Mouse (Mus musculus): ENCODE data around the gene Cmtr1. TPM values are rescaled to one million over a fixed set of nuclear protein-coding genes. Genes with fewer than 3 reads are reported as not detected.
A peak's percentile ranks its signal among the peaks of the same experiment; 100 is the strongest.

Cmtr1 gene
- total and polyA plus RNA-seq, 3 experiments = 47.3 to 99.6 (median 77.9) TPM

DNA sequence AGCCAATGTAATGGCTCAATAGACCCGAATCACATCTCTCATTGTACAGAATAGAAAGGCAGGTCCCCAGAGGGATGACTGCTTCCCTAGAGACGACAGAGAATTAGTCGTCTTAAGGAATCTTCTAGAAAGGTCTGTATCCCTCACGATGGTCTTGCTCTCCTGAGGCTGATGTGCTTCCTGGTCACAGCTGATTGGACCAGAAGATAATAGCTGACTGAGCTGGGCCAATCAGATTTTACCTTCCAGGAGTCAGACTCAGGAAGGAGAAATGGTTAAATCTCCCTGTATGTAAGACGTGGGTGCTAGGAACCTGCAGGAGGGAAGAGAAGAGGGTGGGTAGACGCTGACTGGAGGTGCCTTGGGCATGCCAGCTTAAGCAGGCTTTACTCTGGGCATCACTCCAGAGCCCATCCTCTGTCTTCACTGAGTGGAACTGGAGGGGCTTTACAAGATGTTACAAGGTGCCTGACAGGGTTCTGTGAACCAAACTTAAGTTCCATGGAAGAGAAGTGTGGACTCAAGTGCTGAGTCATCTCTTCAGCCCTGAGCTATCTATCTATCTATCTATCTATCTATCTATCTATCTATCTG lies 64.7 kb downstream of the Cmtr1 start:
- Histone ChIP-seq H3K4me3 (ENCODE audit: control insufficient read depth in 1 of 2, insufficient read depth in 1 of 2, low read depth in 2 of 2, low read length in 2 of 2) (no peak overlapping the region), H3K36me3 (ENCODE audit: control insufficient read depth in 1 of 2, insufficient read depth in 2 of 2, low read length in 2 of 2) (0 out of 4 replicates have a peak, but pooled peaks cover 0 to 3% of the 10 kb centered on the region in 2 experiments), H3K9ac (ENCODE audit: control insufficient read depth, low read depth, low read length, poor library complexity, severe bottlenecking) (no peak overlapping the region), H3K27me3 (ENCODE audit: control insufficient read depth in 1 of 2, insufficient read depth in 2 of 2, low read length in 2 of 2) (no peaks in the 10 kb centered on the region), H3K9me3 (replicated peaks; ENCODE audit: insufficient read depth, low read length) (no peaks in the 10 kb centered on the region), H3K79me2 (ENCODE audit: control insufficient read depth, insufficient read depth, low read length, poor library complexity) (no peaks in the 10 kb centered on the region), H3K27ac (ENCODE audit: control insufficient read depth, low read depth, low read length) (no peak overlapping the region), H3K4me1 (ENCODE audit: control insufficient read depth in 1 of 2, insufficient read depth in 2 of 2, low read length in 2 of 2) (peaks cover 2 to 11% of the 10 kb centered on the region in 2 experiments)
- TF ChIP-seq POLR2A (IDR thresholded peaks at IDR 0.05; ENCODE audit: control insufficient read depth in 1 of 2, insufficient read depth in 1 of 2, low read depth in 1 of 2, low read length in 2 of 2, poor library complexity in 1 of 2) = 0 out of 4 replicates have a peak, but pooled peaks of 1 of the 2 experiments have one; percentile 35
- peak; percentile 58; the same call in 1 of the 2 replicates for TF ChIP-seq ELF1 (IDR thresholded peaks at IDR 0.05; ENCODE audit: low read depth, low read length)
- TF ChIP-seq POLR2AphosphoS2 (IDR thresholded peaks at IDR 0.05; ENCODE audit: low read length) = no peak
- TF ChIP-seq SIN3A (IDR thresholded peaks at IDR 0.05; ENCODE audit: low read length) = 0 out of 2 replicates have a peak, but pooled peaks have one; percentile 18
- no peak for TF ChIP-seq KAT2A (conservative IDR thresholded peaks at IDR 0.05; ENCODE audit: low read depth, low read length)
- peak; percentile 68 for DNase-seq (ENCODE audit: low read depth, low spot score)

DNA sequence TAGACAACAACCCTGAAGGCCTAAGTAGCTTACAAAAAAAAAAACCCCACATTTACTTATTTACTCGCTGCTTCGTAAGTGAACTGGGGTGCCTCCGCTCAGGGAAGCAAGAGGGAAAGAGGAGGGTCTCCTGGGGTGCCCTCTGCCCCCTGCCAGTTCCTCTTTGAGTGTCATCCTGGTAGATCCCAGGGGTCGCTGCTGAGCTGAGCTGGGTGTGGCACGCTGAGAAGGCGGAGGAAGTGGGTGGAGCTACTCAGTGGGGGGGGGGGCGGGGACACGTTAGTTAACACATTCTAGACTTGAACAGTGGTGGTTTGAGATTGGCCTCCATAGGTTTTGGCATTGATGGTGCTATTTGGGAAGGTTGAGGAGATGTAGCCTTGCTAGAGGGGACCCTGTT lies 67.7 kb downstream of the Cmtr1 start:
- Histone ChIP-seq H3K79me2 (ENCODE audit: control insufficient read depth, insufficient read depth, low read length, poor library complexity) (no peaks in the 10 kb centered on the region), H3K4me1 (ENCODE audit: control insufficient read depth in 1 of 2, insufficient read depth in 2 of 2, low read length in 2 of 2) (peaks cover 2 to 11% of the 10 kb centered on the region in 2 experiments), H3K9me3 (replicated peaks; ENCODE audit: insufficient read depth, low read length) (no peaks in the 10 kb centered on the region), H3K36me3 (ENCODE audit: control insufficient read depth in 1 of 2, insufficient read depth in 2 of 2, low read length in 2 of 2) (0 out of 4 replicates have a peak, but pooled peaks cover 0 to 3% of the 10 kb centered on the region in 2 experiments), H3K4me3 (ENCODE audit: control insufficient read depth in 1 of 2, insufficient read depth in 1 of 2, low read depth in 2 of 2, low read length in 2 of 2) (peak overlapping the region; percentile 16 to 29; a peak in 2 of 4 replicates), H3K27ac (ENCODE audit: control insufficient read depth, low read depth, low read length) (no peak overlapping the region), H3K27me3 (ENCODE audit: control insufficient read depth in 1 of 2, insufficient read depth in 2 of 2, low read length in 2 of 2) (no peaks in the 10 kb centered on the region), H3K9ac (ENCODE audit: control insufficient read depth, low read depth, low read length, poor library complexity, severe bottlenecking) (no peak overlapping the region; the same call in 1 of the 2 replicates)
- TF ChIP-seq RAD21 (IDR thresholded peaks at IDR 0.05; ENCODE audit: low read depth, low read length) (no peak), GATA1 (IDR thresholded peaks at IDR 0.05; ENCODE audit: low read depth, low read length) (no peak), MAFK (IDR thresholded peaks at IDR 0.05; ENCODE audit: borderline replicate concordance, low read depth, low read length) (no peak), MXI1 (IDR thresholded peaks at IDR 0.05; ENCODE audit: low read depth, low read length) (no peak), MAZ (IDR thresholded peaks at IDR 0.05; ENCODE audit: low read depth, low read length) (peak; percentile 66; the same call in 1 of the 2 replicates), TAL1 (IDR thresholded peaks at IDR 0.05; ENCODE audit: low read length) (no peak), HCFC1 (IDR thresholded peaks at IDR 0.05; ENCODE audit: low read depth, low read length) (0 out of 2 replicates have a peak, but pooled peaks have one; percentile 15), CTCF (IDR thresholded peaks at IDR 0.05 in 2 of 3, conservative IDR thresholded peaks at IDR 0.05 in 1 of 3; ENCODE audit: control insufficient read depth in 1 of 3, insufficient read depth in 1 of 3, low read depth in 2 of 3, low read length in 3 of 3, poor library complexity in 1 of 3, severe bottlenecking in 1 of 3) (peak; percentile 17 to 68 (median 60); a peak in 4 of 6 replicates)
- peak; percentile 62 for DNase-seq (ENCODE audit: low read depth, low spot score)
